Mouse (Mus musculus) stomach, postnatal 0 days (tissue): ENCODE measurements around the gene Nptx1.

Experiments
- CTCF ChIP-seq: IDR thresholded peaks from 2 replicates; pipeline ENCODE4 v1.5.1; 2016; ENCODE audit warnings: antibody characterized with exemption, low read depth, mild to moderate bottlenecking, moderate library complexity
- EP300 ChIP-seq: optimal IDR thresholded peaks from 2 replicates; pipeline ENCODE3; 2016; ENCODE audit warnings: antibody characterized with exemption

DNA sequence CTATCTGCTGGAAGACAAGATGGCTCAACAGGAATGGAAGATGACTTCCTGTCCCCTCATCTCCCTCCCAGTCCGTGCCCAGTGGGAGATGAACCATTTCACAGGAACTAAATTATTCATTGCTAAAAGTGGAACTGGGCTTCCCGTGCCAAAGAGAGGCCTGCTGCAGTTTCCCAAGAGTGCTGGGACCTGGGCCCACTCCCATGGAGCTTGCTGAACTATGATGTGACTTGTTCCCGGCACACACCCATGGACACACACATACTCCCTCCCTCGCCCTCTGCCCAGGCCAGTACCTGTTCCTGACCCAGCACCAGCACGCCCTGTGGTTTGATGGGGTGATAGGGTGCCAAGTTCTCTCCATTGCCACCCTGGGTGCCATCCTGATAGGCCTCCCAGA is 4.7 kb downstream of the Nptx1 start:
- no peak for TF ChIP-seq CTCF
- no peak for TF ChIP-seq EP300
